Mouse (Mus musculus) heart, adult 18-20 months (tissue): ENCODE data around the gene Olfr97. TPM values are rescaled to one million over a fixed set of nuclear protein-coding genes. Genes with fewer than 3 reads are reported as not detected.
A peak's percentile ranks its signal among the peaks of the same experiment; 100 is the strongest.
"Not testable (repeated sequence)": the region's sequence is repeated elsewhere in the genome, so short reads cannot be mapped to it uniquely, and the experiment has no call there.

Source experiments
- DNase-seq, 2 experiments: peaks; one replicate each; pipeline ENCODE4 v3.0.0; 2021 to 2022; ENCODE audit warnings: mixed read lengths in 1 of 2
- long read RNA-seq, 2 experiments: library from polyadenylated mRNA; stranded (forward); transcript quantifications; one replicate each; pipeline ENCODE4 v2.0.0; 2021
- total RNA-seq, 2 experiments: library from RNA; stranded (reverse); gene quantifications; 2 replicates each; pipeline ENCODE4 v1.2.3; 2021

Gene Olfr97
- not detected for total RNA-seq
- long read RNA-seq, experiment 1, result 0 reads
- long read RNA-seq, experiment 2, result 0 reads

DNA sequence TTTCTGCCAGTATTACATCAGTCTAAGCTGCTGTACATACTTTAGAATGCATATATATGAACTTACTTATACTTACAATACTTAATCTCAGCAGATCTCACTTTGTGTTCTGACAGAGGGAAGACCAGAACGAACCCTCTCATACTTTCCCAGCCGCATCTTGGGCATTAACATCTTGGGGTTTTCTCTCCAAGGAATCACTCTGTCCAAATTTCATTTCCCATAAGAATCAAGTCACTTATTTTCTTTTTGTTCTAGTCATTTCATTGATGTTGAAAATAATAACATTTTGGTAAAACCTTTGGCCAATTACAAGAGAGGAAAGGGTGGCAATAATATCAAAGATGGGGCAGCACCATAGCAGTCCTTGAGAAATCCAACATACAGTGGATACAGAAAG is at the start of gene Olfr97:
Olfr97 (minus strand) TSS at position 101 of the 400 bp plus-strand sequence.
- not testable (repeated sequence) for DNase-seq

DNA sequence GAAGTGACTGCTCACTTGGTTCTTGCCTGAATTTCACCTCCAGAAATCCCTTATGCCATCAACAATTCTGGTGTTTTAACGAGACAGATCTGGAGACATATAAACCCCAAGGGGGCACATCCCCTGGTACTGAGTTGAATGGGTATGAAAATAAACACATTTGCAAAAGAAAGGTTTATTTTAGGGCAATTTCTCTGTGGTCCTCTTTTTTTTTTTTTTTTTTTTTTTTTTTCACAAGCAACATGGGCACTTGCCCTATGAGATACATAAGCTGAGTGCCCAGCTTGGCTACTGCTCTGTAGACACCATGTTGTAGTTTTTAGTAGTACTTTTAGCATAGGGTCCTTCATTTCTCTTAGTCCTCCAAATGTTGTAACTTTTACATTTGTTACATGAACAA is 46.2 kb upstream of the Olfr97 start, which contains the start of gene Olfr99:
Olfr99 (minus strand) TSS at position 101 of the 400 bp plus-strand sequence.
- DNase-seq, result no peak

DNA sequence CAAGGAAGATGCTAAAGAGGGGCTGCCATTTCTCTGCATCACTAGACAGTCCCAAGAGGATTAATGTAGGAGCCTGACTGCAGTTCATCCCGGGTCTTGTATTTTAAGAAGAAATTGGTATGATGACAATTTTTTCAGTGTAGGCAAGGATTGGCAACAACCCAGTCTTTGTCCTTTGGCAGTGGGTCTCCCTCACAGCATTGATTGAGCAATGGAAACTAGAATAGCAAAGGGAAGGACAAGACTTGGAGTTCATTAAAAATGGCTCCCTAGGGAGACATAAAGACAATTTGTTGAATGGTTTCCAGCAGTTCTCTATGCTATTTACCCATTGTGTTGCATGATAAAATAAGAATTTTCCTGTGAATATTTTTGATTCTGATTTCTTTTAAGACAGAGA is 43.2 kb upstream of the Olfr97 start:
- no peak for DNase-seq

DNA sequence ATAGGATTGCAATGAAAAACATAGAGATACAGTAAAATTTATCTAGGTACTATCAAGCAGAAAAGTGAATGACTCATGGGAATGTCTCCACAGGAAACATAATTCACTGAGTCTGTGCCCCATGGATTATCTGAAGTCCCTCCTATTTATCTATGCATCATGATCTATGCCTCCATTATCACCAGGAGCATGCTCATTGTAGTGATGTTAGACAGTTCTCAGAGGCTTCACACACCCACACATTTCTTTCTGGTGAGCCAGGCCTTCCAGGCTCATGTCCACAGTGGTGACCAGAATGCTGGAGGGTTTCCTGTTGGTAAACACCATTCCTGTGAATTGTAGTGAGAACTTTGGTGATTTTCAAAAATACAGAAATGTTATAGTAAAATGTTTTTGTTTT is 39.4 kb upstream of the Olfr97 start:
- no peak for DNase-seq

DNA sequence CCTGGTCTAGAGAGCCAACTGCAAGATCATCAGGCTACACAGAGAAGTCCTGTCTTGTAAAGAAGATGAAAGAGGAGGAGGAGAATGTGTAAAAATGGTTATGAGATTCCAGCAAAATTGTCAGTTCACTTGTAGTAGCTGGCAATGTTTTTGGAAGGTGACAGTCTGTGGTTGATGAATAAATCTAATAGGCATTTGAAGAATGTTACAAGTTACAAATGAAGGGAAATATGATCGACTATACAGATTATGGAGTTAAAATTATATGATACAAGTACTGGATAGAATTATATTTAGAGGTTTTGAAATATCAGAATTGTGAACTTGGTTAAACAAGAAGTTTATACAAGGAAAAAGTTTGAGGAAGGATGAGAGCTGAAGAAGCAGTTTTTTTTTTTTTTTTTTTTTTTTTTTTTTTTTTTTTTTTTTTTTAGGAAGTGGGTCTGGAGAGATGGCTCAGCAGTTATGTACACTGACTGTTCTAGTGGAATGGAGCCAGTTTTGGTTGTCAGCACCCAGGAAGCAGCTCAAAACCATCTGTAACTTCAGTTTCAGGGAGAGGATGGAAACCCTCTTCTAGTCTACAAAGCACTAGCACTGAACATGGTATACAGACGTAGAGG is 38.6 kb upstream of the Olfr97 start:
- peak in 1 of 2 experiments; percentile 22 for DNase-seq

DNA sequence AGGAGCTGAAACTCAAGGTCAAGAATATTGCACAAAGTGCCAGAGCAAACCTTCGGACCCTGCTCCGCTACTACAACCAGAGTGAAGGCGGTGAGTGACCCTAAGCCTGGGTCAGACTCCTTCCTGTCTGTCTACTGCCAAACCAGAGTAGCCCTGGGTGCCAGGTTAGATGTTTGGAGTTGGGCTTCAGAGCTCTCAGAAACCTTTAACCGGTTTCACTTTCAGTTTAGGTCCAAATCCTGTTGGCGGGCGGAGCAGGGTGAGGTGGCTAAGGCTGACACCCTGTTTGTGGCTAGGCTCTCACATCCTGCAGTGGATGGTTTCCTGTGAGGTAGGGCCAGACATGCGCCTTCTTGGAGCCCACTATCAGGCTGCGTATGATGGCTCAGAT is 33.6 kb upstream of the Olfr97 start:
- DNase-seq, result peak; percentile 78 to 86

DNA sequence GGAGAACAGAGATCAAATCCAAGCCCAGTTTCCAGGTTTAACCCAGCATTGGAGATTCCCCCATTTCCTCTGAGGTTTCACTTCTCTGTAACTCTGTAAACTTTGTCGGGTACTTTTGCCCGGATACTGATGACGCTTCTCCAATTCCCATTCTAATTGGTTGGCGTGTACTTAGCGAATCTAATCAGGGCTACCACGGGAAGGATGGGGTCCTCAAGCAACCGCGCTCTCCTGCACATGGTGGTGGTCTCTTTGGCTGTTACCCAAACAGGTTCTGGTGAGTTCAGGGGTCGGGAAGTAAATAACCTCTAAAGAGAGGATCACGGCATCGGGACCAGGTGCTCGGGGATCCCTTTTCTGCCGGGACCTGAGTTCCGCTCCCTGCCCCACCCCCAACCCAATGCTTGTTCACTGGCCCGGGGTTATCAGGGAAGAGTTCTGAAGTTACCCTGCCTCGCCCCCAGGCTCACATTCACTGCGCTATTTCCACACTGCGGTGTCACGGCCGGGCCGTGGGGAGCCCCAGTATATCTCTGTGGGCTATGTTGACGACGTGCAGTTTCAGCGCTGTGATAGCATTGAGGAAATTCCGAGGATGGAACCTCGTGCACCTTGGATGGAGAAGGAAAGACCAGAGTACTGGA is 33.0 kb upstream of the Olfr97 start, which contains the start of gene H2-M3:
H2-M3 (plus strand) TSS at position 163 of the 644 bp plus-strand sequence.
- peak; percentile 95 to 99 for DNase-seq

DNA sequence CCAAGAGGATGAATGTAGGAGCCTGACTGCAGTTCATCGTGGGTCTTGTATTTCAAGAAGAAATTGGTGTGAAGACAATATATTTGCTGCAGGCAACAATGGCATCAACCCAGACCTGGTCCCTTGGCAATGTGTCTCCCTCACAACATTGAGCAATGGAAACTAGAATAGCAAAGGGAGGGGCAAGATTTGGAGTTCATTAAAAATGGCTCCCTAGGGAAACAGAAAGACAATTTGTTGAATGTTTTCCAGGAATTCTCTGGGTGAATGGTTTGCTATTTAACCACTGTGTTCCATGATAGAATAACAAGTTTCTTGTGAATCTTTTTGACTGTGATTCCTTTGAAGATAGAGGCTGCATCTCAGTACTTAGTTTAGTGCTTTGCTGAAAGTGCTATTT is 26.5 kb upstream of the Olfr97 start, which contains the start of gene Olfr98:
Olfr98 (minus strand) TSS at position 124 of the 400 bp plus-strand sequence.
- DNase-seq, result no peak

DNA sequence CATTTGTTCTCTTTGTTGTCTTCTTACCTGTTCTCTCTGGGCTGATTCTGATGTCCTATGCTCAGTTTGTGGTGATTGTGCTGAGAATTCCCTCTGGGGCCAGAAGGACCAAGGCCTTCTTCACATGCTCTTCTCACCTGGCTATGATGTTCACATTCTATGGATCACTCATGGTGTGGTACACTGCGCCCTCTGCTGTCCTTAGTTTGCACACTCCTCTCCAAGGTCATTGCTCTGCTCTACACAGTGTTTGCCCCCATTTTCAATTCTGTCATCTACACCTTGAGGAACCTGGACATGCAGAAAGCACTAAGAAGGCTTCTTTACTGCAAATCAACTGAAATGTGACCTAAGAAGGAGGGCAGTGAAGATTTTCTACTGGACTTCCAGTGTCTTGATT is 13.4 kb upstream of the Olfr97 start:
- DNase-seq, result peak in 1 of 2 experiments; percentile 24

DNA sequence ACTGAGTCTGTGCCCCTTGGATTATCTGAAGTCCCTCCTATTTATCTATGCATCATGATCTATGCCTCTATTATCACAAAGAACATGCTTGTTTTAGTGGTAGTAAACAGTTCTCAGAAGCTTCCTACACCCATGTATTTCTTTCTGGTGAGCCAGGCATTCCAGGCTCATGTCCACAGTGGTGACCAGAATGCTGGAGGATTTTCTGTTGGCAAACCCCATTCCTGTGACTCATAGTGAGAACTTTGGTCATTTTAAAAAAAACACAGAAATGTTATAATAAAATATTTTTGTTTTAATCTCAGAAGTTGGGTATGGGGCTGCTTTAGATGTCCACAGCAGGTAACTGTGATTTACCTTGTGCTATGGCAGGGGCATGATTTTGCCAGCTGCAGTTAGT is 12.3 kb upstream of the Olfr97 start:
- no peak for DNase-seq

DNA sequence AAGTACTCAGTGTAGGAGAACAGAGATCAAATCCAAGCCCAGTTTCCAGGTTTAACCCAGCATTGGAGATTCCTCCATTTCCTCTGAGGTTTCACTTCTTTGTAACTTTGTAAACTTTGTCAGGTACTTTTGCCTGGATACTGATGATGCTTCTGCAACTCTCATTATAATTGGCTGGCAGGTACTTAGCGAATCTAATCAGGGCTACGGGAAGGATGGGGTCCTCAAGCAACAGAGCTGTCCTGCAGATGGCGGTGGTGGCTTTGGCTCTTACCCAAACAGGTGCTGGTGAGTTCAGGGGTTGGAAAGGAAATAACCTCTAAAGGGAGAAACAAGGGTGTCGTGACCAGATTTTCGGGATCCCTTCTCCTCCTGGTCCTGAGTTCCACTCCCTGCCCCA is 9.6 kb upstream of the Olfr97 start:
- DNase-seq, result peak; percentile 51 to 62

DNA sequence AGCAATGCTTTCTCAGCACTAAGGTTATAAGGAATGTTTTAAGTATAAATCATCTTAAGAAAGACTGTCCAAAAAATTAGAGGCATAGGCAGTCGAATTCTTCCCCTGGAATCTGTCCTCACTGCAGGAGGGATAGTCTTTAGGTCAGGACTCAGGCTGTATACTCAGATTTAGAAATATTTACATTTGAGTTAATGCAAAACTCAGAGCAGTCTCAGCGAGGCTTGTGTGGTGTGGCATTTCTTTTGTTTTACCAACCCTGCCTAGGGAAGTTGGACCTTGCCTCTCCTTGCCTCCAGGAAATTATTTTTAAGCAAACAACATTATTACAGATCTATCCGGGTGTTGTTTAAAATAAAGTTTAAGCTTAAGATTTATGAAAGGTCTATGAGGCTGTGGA is 5.1 kb upstream of the Olfr97 start:
- no peak for DNase-seq

DNA sequence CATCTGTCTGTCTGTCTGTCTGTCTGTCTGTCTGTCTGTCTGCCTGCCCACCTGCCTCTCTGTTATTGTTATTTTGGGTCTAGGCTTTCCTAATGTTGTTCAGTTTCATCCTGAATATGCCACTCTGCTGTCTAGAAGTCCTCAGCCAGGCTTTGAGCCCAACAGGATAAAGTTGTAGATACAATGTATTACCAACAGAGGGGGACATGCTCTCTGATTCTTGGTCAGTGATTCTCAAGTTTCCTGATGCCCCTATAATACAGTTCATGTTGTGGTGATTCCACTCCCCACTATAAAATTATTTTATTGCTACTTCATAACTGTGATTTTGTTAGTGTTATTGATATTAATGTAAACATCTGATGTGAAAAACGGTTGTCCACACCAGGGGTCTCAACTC is 15.3 kb downstream of the Olfr97 start:
- no peak for DNase-seq

DNA sequence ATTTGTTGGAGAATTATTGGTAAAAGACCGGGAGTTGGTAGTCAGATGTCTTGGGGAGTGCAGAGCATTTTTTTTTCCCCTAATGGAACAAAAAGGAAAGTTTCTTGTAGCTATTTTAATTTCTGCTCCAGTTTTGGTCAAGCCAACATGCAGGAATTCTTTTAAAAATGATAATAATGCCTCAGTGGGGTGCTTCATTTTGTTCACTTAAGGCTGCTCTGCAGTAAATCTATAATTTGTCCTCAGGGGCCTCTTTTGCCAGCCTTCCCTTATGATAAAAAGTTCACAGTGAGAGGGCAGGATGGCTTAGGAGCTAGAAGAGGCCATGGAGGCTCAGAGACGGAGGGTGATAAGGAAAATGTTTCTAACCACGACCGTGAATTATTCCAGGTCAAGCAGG is 17.3 kb downstream of the Olfr97 start, which contains the start of gene Olfr96:
Olfr96 (plus strand) TSS at position 301 of the 400 bp plus-strand sequence.
- no peak for DNase-seq

DNA sequence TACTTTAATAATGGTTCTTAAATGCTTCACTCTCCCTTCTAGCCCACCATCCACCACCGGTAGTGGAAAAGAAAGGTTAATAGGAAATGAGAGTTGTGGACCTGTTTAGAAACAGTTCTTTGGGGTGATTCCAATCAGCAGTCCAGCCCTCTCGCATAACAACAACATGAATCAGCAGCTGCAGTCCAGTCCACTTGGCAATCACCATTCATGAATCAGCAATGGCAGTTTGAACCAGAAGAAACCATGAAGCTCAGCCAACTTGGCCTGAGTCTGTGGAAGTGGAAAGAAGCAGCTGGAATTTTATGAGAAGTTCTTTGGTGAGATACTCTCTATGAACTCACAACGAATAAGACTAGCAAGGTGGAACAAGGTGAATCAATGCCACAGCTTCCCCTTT is 18.6 kb downstream of the Olfr97 start:
- peak; percentile 35 to 59 for DNase-seq

DNA sequence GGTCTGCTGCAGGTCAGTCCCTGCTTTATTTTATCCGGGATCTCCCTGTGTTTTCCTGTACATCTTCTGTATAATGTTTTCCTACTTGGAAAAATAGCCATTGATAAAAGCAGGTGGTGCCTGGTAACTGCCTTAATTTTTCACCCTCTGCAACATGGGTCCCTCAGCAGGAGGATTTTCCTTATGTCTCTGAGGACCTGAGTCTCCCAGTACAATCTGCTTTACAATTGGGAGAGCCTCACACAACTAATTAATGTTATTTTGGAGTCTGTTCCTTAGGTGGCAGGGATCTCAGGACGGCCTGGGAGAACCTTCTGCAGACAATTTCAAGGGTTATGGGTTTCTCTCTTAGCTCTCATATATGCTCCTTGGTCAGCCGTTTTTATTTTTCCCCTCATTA is 24.1 kb downstream of the Olfr97 start, which contains the start of gene Olfr95:
Olfr95 (minus strand) TSS at position 101 of the 400 bp plus-strand sequence.
- no peak for DNase-seq

DNA sequence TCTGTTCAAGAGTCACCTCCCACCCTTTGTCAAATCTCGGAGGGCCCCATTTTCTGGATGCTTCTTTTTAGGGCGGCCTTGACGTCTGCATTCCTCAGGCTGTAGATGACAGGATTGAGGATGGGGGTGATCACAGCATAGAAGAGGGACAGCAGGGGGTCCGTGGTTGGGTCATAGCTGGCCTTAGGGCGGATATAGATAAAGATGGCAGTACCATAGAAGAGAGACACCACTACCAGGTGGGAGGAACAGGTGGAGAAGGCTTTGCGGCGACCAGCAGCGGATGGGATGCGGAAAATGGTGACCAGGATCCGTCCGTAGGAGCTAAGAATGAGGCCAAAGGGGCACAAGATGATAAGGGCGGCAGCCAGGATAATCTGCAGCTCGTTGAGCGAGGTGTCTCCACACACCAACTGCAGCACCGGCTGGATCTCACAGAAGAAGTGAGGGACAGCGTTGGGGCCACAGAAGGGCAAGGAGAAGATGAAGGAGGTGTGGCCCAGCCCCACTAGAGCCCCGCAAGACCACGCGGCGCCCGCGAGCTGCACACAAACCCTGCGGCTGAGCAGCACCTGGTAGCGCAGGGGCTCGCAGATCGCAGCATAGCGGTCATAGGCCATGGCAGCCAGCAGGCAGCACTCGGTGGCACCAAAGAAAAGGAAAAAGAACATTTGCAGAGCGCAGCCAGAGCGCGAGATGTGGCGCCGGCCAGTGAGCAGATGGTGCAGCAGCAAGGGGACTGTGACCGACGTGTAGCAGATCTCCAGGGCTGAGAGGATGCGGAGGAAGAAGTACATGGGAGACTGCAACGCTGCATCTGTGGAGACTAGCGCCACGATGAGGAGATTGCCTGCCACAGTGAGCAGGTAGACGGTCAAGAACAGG is 26.0 kb downstream of the Olfr97 start:
- no peak for DNase-seq

DNA sequence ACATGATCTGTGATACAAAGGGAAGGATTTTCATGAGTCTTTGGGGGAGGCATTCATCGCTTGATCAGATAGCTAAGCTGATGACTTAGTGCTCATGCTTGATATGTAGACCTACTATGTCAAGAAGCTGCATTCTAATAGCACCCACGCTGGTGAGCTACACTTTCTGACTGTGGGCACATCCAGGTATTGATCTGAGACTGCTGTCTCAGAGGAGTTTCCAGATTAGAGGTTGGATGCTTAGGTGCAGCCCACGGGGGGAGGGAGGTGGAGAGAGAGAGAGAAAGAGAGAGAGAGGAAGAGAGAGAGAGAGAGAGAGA is 33.3 kb downstream of the Olfr97 start:
- no peak for DNase-seq

DNA sequence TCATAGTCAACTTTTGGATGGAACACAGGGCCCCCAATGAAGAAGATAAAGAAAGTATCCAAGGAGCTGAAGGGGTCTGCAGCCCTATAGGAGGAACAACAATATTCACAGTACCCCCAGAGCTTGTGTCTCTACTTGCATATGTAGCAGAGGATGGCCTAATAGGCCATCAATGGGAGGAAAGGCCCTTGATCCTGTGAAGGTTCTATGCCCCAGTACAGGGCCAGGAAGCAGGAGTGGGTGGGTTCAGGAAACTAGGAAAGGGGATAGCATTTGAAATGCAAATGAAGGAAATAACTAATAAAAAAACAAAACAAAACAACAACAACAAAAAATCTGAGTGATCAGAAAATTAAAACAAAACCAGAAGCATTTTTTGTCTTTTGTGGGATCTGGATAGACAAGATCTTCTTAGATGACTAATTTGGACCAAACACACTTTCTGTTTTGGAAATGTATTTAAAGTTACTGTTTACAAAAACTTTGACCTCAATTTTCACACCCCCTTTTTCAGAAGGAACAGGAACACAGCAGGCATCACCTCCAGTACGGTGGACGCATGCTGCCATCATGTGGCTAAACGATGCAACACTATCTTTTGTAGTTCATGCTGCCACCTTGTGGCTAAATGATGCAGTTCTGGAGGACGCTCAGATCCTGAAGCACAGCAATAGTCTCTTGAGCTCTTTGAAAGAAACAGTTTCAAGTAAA is 33.8 kb downstream of the Olfr97 start:
- peak; percentile 67 to 90 for DNase-seq

DNA sequence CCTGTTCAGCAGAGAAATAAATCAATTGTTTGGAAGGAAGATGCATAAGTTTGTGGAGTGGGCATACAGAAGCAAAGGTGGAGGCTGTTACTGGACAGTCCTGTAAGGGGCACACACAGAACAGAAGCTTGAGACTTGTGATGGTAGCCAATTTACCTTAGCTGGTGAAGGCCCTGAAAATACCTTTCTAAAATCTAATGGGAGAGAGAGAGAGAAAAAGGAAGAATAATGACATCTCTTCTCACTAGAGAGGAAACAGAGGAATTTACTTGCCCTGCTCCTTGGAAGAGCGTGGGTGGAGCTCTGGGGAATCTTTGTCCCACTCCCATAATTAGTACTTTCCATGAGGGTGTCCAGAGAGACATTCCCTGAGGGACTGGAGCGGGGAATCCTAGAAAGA is 36.2 kb downstream of the Olfr97 start, which contains the start of gene Olfr94:
Olfr94 (minus strand) TSS at position 101 of the 400 bp plus-strand sequence.
- DNase-seq, result no peak

DNA sequence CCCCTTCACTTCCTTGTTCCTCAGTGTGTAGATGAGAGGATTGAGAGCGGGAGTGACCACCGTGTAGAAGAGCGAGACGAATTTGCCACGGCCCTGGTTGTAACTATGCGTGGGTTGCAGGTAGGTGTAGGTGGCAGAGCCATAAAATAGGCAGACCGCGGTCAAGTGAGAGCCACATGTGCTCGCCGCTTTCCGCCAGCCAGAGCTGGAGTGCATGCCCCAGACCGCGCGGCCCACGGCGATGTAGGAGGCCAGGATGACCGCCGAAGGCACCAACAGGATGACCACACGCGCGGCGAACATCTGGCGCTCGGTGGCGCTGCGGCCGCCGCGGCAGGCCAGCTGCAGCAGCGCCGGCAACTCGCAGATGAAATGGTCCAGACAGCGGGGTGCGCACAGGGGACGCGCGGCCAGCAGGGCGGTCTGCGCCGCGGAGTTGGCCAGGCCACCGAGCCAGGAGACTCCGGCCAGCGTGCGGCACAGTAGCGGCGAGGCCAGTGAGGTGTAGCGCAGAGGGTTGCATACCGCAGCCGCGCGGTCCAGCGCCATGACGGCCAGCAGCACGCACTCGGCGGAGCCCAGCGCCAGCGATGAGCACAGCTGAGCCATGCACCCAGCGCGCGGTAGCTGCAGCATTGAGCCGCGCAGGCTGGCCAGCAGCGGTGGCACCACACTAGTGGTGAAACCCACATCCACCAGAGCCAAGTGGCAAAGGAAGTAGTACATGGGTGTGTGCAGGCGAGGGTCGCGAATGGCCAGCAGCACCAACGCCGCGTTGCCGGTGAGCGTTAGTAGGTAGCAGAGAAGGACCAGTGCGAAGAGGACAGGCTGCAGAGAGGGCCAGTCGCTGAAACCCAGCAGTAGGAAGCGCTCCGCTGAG is 40.0 kb downstream of the Olfr97 start:
- DNase-seq, result peak in 1 of 2 experiments; percentile 2
